Mouse (Mus musculus): Measurements from ENCODE around the gene Manea. TPM values are rescaled to one million over a fixed set of nuclear protein-coding genes. Genes with fewer than 3 reads are reported as not detected.
"Not testable (repeated sequence)": the region's sequence is repeated elsewhere in the genome, so short reads cannot be mapped to it uniquely, and the experiment has no call there.

Manea gene
- 10 to 100 TPM; 25.7 to 36.4 TPM for total RNA-seq (2021)
- long read RNA-seq, experiment 1, full-length matches to known transcripts = 29 of 41 reads
- long read RNA-seq, experiment 1, partial matches to known transcripts = 1 of 41 reads
- long read RNA-seq, experiment 1, other reads (novel, unspliced or antisense) = 11 of 41 reads
- long read RNA-seq, experiment 2, full-length matches to known transcripts = 23 of 25 reads
- long read RNA-seq, experiment 2, partial matches to known transcripts = 0 of 25 reads
- long read RNA-seq, experiment 2, other reads (novel, unspliced or antisense) = 2 of 25 reads

DNA sequence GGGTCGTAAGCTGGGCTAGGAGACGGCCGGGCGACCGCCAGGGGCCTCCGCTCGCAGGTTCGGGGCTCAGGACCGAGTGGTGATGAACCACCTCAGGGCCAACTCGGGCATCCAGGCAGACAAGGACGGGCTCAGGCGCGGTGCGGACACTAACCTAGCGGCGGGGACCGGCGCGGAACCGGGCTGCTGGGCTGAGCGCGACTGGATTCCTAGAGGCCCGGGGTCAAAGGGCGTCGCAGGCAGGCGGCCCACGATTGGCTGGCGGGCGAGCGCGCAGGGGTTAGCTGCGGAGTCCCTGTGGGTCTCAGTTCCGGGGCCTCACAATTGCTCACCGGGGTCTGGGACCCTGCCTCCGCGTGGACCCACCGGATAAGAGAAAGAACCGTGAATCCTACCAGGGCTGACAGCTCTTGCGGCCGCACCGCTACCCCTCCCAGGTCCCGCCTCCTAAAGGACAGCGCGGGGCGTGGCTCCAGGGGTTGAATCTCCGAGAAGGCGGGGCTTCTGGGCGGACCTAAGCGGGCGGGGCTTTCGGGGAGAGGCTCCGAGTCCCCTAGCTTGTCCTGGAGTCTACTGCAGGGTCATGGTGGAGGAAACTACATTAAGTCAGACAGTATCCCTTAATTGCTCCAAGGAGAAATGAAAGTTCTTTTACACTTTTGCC, at the start of gene Manea:
Gene Manea, minus strand, starts transcription at position 449 of the 664 bp plus-strand sequence.
- DNase-seq (ENCODE audit: extremely low spot score in 1 of 2, low spot score in 2 of 2) = peak; percentile 87 to 88
- Histone ChIP-seq H3K4me3 (peak within 1 kb of the TSS; percentile 89), H3K27ac (peak within 1 kb of the TSS; percentile 92)
- intact Hi-C loops (cut with DNase I) = loop anchor here (2.0 to 10.0 kb wide), 2 partner anchors 542 to 1066 kb away; partner anchors contain the start of genes Fut9 and Ufl1
- TF ChIP-seq CTCF (IDR thresholded peaks at IDR 0.05) = peak; percentile 36

- Histone ChIP-seq H3K27ac (no peak overlapping the region), H3K4me3 (no peak overlapping the region)
- TF ChIP-seq CTCF (IDR thresholded peaks at IDR 0.05) = no peak
- DNase-seq (ENCODE audit: extremely low spot score in 1 of 2, low spot score in 2 of 2) = no peak
- intact Hi-C loops (cut with DNase I) = no loop called here
Observed at GRCm38 (mm10) chr4:26354616-26355015, 7.9 kb upstream of the Manea start.

DNA sequence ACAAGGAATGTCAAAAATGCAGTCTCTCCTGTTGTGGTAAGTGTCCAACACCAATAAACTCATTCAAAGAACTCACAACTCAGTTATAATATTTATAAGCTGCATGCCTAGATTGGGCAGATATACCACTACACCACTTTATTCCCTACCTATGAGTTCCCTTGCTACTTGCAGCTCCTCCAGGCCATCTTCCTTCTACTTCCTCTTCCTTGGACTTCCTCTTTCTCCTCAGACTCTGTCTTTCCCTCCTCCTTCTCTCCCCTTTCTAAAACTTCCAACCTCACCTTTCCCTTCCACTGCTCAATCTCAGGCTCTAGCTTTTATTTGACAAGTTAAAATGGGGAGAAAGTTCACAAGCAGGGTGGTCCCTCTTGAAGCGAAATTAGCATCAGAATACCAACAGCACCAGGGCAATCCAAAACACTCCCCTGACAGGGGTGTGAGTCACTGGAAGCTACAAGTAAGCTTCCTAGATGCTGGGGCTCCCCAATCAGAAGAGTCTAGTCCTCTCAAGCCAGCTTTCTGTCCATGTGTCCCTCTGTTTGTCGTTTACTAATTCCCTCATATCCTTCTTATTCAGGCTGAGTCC, 7.0 kb upstream of the Manea start:
- no peak for TF ChIP-seq CTCF (IDR thresholded peaks at IDR 0.05)
- intact Hi-C loops (cut with DNase I) = no loop called here
- no peak overlapping the region for H3K27ac ChIP-seq
- H3K4me3 ChIP-seq = no peak overlapping the region
- DNase-seq (ENCODE audit: extremely low spot score in 1 of 2, low spot score in 2 of 2) = no peak

- no peak for TF ChIP-seq CTCF (IDR thresholded peaks at IDR 0.05)
- no peak for DNase-seq (ENCODE audit: extremely low spot score in 1 of 2, low spot score in 2 of 2)
- H3K4me3 ChIP-seq = peak overlapping the region; percentile 89
- H3K27ac ChIP-seq = no peak overlapping the region; the same call in 1 of the 2 replicates
- intact Hi-C loops (cut with DNase I) = loop anchor here (2.0 to 10.0 kb wide), 2 partner anchors 542 to 1066 kb away; partner anchors contain the start of genes Fut9 and Ufl1
Observed at GRCm38 (mm10) chr4:26347239-26347638, 548 bp upstream of the Manea start.

DNA sequence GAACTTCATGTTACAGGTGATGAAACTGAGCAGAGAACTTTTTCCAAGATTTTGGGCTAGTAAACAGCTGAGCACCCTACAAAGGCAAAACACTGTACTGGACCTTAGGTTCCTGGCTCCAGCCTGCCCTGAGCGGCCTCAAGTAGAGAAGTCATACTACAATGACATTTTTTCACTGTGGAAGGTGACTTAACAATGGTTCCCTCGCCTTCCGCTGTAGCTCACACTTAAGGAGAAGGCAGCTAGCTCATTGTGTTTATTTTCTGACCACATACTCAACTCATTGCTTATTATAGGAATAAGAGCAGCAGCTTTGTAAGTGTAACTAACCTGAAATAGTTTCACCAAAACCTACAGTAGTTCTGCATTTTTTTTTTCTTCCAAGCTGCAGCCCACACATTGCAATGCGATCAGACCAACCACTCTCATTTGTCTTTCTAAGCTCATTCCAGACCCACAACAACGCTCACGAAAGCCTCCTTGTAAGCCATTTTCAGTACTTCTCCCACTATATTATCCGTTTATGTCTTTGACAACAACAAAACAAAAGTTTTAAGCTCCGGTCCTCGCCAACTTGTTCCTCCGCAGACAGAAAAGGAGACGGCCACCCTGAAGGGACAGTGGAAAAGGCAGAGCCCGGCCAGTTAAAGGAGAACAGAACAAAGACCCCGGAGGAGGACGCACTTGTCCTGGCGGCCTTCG, 799 bp downstream of the Manea start:
- intact Hi-C loops (cut with DNase I) = loop anchor here (2.0 to 10.0 kb wide), 2 partner anchors 541 to 1065 kb away; partner anchors contain the start of genes Fut9 and Ufl1
- no peak for DNase-seq (ENCODE audit: extremely low spot score in 1 of 2, low spot score in 2 of 2)
- Histone ChIP-seq H3K27ac (peak overlapping the region; percentile 92), H3K4me3 (peak overlapping the region; percentile 89)
- TF ChIP-seq CTCF (IDR thresholded peaks at IDR 0.05) = no peak

GRCm38 (mm10) chr4:26345080-26345479, 1.6 kb downstream of the Manea start:
- no peak for TF ChIP-seq CTCF (IDR thresholded peaks at IDR 0.05)
- H3K4me3 ChIP-seq = peak overlapping the region; percentile 89; the same call in 1 of the 2 replicates
- 0 out of 2 replicates have a peak overlapping the region, but pooled peaks have one; percentile 12 for H3K27ac ChIP-seq
- DNase-seq (ENCODE audit: extremely low spot score in 1 of 2, low spot score in 2 of 2) = no peak
- intact Hi-C loops (cut with DNase I) = loop anchor here (10.0 kb wide), 1 partner anchor 540 kb away; the partner anchor contains the start of gene Fut9

DNA sequence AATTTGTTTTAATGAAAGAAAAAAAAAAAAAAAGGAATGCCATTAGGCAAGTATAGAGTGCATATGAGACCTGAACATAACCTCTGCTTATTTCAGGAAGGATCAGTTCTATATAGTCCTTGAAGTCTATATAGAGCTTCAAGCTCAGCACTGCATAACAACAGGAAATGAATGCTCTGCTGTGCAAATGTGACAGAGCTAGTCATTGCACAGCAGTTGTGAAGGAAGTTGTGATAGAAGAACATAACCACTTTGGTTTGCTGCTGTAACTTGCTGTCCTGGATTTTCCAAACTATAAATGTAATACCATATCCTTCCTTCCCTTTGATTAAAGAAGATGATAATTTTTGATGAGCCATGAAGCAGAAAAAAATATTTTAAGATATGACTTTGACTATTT, 4.3 kb downstream of the Manea start:
- no peak for TF ChIP-seq CTCF (IDR thresholded peaks at IDR 0.05)
- no peak overlapping the region for H3K4me3 ChIP-seq
- DNase-seq (ENCODE audit: extremely low spot score in 1 of 2, low spot score in 2 of 2) = no peak
- no peak overlapping the region for H3K27ac ChIP-seq
- intact Hi-C loops (cut with DNase I) = loop anchor here (10.0 kb wide), 1 partner anchor 538 kb away; the partner anchor contains the start of gene Fut9

GRCm38 (mm10) chr4:26338604-26339003, 8.1 kb downstream of the Manea start:
- no peak overlapping the region for H3K27ac ChIP-seq
- no peak for DNase-seq (ENCODE audit: extremely low spot score in 1 of 2, low spot score in 2 of 2)
- no peak for TF ChIP-seq CTCF (IDR thresholded peaks at IDR 0.05)
- intact Hi-C loops (cut with DNase I) = no loop called here
- H3K4me3 ChIP-seq = no peak overlapping the region

GRCm38 (mm10) chr4:26336563-26336962, 10.1 kb downstream of the Manea start:
- intact Hi-C loops (cut with DNase I) = no loop called here
- TF ChIP-seq CTCF (IDR thresholded peaks at IDR 0.05) = no peak
- no peak for DNase-seq (ENCODE audit: extremely low spot score in 1 of 2, low spot score in 2 of 2)
- Histone ChIP-seq H3K27ac (no peak overlapping the region), H3K4me3 (no peak overlapping the region)

GRCm38 (mm10) chr4:26304731-26305130, 42.0 kb downstream of the Manea start:
- DNase-seq (ENCODE audit: extremely low spot score in 1 of 2, low spot score in 2 of 2); H3K27ac ChIP-seq; intact Hi-C loops (cut with DNase I); H3K4me3 ChIP-seq: not testable (repeated sequence)

- no peak for DNase-seq (ENCODE audit: extremely low spot score in 1 of 2, low spot score in 2 of 2)
- no peak for TF ChIP-seq CTCF (IDR thresholded peaks at IDR 0.05)
- Histone ChIP-seq H3K4me3 (no peak overlapping the region), H3K27ac (peak overlapping the region; percentile 11)
- intact Hi-C loops (cut with DNase I) = no loop called here
Observed at GRCm38 (mm10) chr4:26277112-26277716, 69.5 kb downstream of the Manea start.

All from left cerebral cortex, adult 2 months (tissue).